Mouse (Mus musculus) CD8-positive naive resting alpha-beta T cell, adult 2 months (primary cell): ENCODE measurements around the gene Dtx1.

ENCODE experiments used
- DNase-seq, 2 experiments: peaks; one replicate each; pipeline ENCODE4 v3.0.0; 2022; ENCODE audit warnings: low read depth in 2 of 2, low spot score in 2 of 2

Dtx1 gene

DNA sequence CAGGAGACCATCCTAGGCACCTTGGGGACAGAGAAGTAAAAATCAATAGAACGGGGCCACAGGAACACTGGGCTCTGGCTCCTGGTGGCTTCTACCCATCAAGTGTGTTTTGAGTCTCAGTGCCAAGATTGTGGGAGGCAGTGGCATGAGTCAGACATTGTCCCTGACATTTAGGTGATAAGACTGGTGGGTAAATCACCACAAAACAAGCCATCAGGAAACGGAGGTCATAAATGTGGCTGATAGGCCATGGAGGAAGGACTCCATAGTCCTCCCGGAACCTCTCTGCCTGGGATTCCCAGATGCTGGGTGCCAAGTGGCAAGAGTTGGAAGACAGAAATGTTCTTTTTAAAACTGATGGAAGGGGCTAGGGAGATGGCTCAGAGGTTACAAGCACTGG, 67.5 kb downstream of the Dtx1 start:
- DNase-seq = no peak

DNA sequence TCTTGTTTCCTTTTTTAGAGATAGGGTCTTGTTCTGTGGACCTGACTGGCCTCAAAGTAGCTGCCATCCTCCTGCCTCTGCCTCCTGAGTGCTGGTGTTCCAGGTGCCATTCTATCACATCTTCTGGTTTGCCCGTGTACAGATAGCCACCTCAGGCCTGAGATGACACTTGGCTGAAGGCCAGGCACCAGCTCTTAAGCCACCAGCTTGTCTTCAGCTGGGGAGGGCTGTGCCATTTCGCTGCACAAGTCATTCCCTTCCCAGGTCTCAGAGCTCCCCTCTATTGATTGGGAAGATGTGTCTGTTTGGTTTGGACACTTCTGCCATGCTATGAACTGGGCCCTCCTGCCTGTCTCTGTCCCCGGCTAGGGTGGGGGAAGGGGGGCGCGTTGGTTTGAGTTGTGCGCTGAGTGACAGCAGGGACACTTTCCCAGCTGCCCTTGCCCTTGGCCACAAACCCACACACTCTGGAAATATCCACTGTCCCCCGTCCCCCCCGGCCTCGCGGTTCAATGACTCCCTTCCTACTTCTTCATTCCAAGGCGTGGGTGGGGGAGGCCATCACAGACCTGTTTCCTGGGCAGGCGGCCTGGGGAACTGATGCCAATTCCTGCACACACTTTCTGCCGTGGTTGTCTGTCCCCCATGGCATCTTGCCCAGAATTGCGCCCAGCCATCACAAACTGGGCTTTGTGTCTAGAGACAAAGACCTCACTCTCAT, 68.2 kb downstream of the Dtx1 start:
- DNase-seq = no peak

DNA sequence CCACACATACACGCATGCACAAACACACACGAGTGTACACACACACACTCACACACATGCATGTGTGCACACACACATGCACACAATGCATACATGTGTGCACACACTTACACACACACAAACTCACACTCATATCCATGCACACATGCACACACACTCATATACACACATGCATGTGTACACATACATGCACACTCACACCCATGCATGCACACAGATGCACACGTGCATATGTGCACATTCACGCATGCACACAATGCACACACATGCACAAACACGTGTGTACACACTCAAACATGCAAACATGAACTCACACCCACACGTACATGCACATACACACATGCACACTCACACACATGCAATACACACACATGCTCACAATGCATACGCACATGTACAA, 71.6 kb downstream of the Dtx1 start:
- DNase-seq = no peak

DNA sequence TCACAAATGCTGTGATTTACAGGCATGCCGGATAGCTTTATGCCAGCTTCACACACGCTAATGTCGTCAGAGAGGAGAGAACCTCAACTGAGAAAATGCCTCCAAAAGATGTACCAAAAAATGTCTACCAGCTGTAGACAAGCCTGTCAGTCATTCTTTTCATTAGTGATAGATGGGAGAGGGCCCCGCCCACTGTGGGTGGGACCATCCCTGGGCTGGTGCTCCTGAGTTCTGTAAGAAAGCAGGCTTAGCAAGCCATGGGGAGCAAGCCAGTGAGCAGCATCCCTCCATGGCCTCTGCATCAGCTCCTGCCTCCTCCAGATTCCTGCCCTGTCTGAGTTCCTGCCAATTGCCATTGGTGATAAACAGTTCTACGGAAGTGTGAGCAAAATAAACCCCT, 76.1 kb downstream of the Dtx1 start:
- DNase-seq = no peak

DNA sequence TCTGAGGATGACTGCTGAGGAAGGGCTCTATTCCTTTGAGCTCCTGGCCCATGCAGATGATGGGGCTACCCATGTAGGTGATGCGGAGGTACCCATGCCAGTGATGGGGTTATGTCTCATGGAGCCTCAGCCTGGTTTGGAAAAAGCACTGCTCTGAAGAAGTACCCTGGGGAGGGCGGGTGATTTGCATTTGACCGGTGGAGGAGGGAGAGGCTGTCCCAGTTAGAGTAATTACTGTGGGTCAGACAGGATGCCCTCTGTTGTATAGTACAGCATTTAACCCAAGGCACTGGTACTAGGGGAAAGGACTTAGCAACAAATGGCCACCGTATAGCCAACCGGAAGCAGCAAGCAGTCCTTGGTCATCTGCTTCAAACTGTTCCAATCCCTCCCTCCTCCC, 76.9 kb downstream of the Dtx1 start:
- DNase-seq = no peak

DNA sequence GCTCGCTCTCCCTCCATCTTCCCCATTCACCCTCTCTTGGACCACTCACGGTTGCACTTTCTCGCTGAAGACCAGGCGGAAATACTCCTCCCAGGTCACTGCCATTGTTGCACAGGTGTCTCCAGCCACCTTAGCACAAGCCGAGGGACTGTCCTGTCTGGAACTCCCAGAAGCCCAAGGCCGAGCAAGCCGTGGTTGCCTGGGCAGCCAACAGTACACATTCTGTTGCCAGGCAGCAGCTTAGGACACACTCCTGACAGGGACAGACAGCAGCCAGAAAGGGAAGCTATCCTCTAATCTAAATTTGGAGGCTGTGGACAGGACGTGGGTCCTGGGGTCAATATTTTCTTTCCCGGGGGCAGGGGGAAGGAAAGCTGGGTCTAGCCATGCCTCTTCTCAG, 77.6 kb downstream of the Dtx1 start, which contains the start of gene Cfap73:
TSS of gene Cfap73 (minus strand) at position 105 of the 400 bp plus-strand sequence.
- DNase-seq = no peak

DNA sequence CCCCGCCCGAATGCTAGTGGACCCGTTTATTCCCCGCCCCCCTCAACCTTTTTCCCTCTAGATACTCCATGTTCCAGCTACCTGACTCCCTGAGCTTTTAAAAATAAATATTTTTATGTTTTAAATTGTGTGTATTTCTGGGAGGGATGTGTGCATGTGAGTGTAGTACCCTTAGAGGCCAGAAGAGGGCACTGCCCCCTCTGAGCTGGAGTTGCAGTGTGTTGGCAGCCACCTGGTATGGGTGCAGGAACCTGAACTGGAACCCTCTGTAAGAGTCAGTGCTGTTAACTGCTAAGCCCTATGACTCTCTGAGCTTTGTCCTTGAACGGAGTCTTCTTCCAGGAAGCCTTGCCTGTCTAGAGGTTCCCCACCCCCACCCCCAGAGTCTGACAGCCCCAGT, 79.8 kb downstream of the Dtx1 start:
- no peak for DNase-seq

DNA sequence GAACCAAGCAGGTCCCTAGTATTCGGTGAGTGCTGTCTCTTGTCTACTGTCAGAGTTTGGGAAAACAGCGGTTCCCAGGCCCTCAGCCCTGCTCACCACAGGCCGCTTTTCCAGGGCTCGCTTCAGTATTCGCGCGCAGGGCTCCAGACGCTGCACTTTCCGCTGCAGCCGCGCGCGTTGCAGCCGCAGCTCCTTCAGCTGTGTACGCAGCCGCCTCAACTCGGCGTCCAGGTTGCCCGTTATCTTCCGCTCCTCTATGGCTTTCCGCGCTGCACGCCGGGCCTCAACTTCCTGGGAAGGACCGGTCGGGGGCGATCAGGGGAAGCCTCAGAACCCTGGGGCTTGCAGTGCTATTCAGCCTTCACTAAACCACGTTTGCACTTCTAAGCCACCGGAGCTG, 80.6 kb downstream of the Dtx1 start:
- no peak for DNase-seq
